In the genomic region with DNA sequence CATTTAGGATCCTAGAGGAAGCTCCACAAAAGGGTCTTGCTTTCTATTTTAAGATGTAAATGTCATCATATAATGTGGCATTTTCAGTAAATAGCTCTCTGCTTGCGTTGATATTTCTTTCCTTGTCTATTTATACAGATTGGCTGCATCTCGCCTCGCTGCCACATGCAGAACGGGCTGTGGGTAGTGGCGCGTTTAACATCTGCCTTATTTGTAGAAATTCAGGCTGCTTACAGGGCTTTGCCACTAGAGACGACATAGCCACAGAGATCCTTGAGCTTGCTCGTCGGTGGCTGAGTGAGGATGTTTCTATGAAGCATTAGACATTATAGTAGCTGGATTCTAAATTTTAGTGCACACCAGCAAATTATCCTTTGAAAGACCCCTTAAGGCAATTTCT, we compare ENCODE assay signal across 17 mouse cellular contexts. TPM values are rescaled to one million over a fixed set of nuclear protein-coding genes. Genes with fewer than 3 reads are reported as not detected.
DNase-seq lines count a peak whose midpoint lies in the region; ATAC-seq lines count a peak whose summit lies in the region.
"Had no signal": no experiment of that assay in that cellular context is flagged by ENCODE, and none has a peak within 500 bp of the region (broad histone marks: within the 10 kb centered on the region; RNA-seq: fewer than 3 reads in every experiment).

No protein-coding gene starts in this region.

- no peaks in the 10 kb centered on the region for H3K36me3 ChIP-seq in hindbrain, embryonic 13.5 days
- H3K36me3 ChIP-seq in hindbrain, embryonic 12.5 days = no peaks in the 10 kb centered on the region
- H3K36me3 ChIP-seq in midbrain, embryonic 13.5 days = no peaks in the 10 kb centered on the region
- H3K36me3 ChIP-seq: embryonic facial prominence, embryonic 15.5 days; stomach, embryonic 15.5 days had no signal

- H3K9ac ChIP-seq in hindbrain, embryonic 13.5 days = no peak overlapping the region
- H3K9ac ChIP-seq in hindbrain, embryonic 12.5 days = no peak overlapping the region
- H3K9ac ChIP-seq in midbrain, embryonic 13.5 days (replicated peaks) = no peak overlapping the region
- H3K9ac ChIP-seq: embryonic facial prominence, embryonic 15.5 days; liver, embryonic 14.5 days; stomach, embryonic 15.5 days had no signal

- 62% methylated on average over 9 of the region's 9 CpGs for WGBS in hindbrain, embryonic 13.5 days
- 80% methylated on average over 9 of the region's 9 CpGs for WGBS in hindbrain, embryonic 12.5 days
- WGBS in midbrain, embryonic 13.5 days = 71% methylated on average over 9 of the region's 9 CpGs

- peaks cover 7% of the 10 kb centered on the region; the same call in 1 of the 2 replicates for H3K4me1 ChIP-seq in hindbrain, embryonic 13.5 days (replicated peaks)
- H3K4me1 ChIP-seq in hindbrain, embryonic 12.5 days = 0 out of 2 replicates have a peak, but pooled peaks cover 4% of the 10 kb centered on the region
- H3K4me1 ChIP-seq in midbrain, embryonic 13.5 days (replicated peaks) = peaks cover 7% of the 10 kb centered on the region; the same call in 1 of the 2 replicates

- DNase-seq in right cerebral cortex, adult 18-20 months = peak; percentile 58
- DNase-seq in right cerebral cortex, postnatal 25 days = no peak
- peak; percentile 43 for DNase-seq in telencephalon, adult 2 months (ENCODE audit: low read depth, low spot score)
- DNase-seq in ovary, postnatal 14 days (ENCODE audit: low spot score) = no peak
- no peak for DNase-seq in heart, postnatal 10 days
- DNase-seq: adrenal gland, postnatal 25 days; gastrocnemius, postnatal 36 days had no signal

- no peaks in the 10 kb centered on the region for H3K27me3 ChIP-seq in hindbrain, embryonic 13.5 days
- H3K27me3 ChIP-seq in hindbrain, embryonic 12.5 days = no peaks in the 10 kb centered on the region; the same call in 1 of the 2 replicates
- H3K27me3 ChIP-seq in midbrain, embryonic 13.5 days = no peaks in the 10 kb centered on the region
- H3K27me3 ChIP-seq: embryonic facial prominence, embryonic 15.5 days; Patski; stomach, embryonic 15.5 days had no signal

- no peaks in the 10 kb centered on the region for H3K9me3 ChIP-seq in hindbrain, embryonic 13.5 days
- H3K9me3 ChIP-seq in hindbrain, embryonic 12.5 days (replicated peaks) = no peaks in the 10 kb centered on the region
- no peaks in the 10 kb centered on the region for H3K9me3 ChIP-seq in midbrain, embryonic 13.5 days
- H3K9me3 ChIP-seq: embryonic facial prominence, embryonic 15.5 days; megakaryocyte, embryonic 14.5 days; stomach, embryonic 15.5 days had no signal

- H3K4me2 ChIP-seq in hindbrain, embryonic 13.5 days = no peak overlapping the region
- no peak overlapping the region for H3K4me2 ChIP-seq in hindbrain, embryonic 12.5 days (replicated peaks)
- no peak overlapping the region for H3K4me2 ChIP-seq in midbrain, embryonic 13.5 days (replicated peaks)
- H3K4me2 ChIP-seq: embryonic facial prominence, embryonic 15.5 days; stomach, embryonic 15.5 days had no signal

- no peak overlapping the region for H3K4me3 ChIP-seq in hindbrain, embryonic 13.5 days
- H3K4me3 ChIP-seq in hindbrain, embryonic 12.5 days = no peak overlapping the region
- H3K4me3 ChIP-seq in midbrain, embryonic 13.5 days (replicated peaks) = no peak overlapping the region
- H3K4me3 ChIP-seq: embryonic facial prominence, embryonic 15.5 days; megakaryocyte, embryonic 14.5 days; stomach, embryonic 15.5 days had no signal

- peak overlapping the region; percentile 55 for H3K27ac ChIP-seq in hindbrain, embryonic 13.5 days
- H3K27ac ChIP-seq in hindbrain, embryonic 12.5 days = no peak overlapping the region
- no peak overlapping the region for H3K27ac ChIP-seq in midbrain, embryonic 13.5 days
- H3K27ac ChIP-seq: embryonic facial prominence, embryonic 15.5 days; liver, embryonic 14.5 days; stomach, embryonic 15.5 days had no signal

- ATAC-seq in hindbrain, embryonic 13.5 days (ENCODE audit: low FRiP score) = 0 out of 2 replicates have a peak, but pooled peaks have one; percentile 66
- no peak for ATAC-seq in hindbrain, embryonic 12.5 days (ENCODE audit: low FRiP score)
- 0 out of 2 replicates have a peak, but pooled peaks have one; percentile 71 for ATAC-seq in midbrain, embryonic 13.5 days
- ATAC-seq: Patski had no signal

- intact Hi-C loops in heart, postnatal 10 days (cut with DNase I) = no loop called here

RNA-seq across cellular contexts. Expression of gene Gm815, which starts 2.5 kb away (rescaled TPM):
- not detected in 2 replicates for polyA plus RNA-seq in hindbrain, embryonic 13.5 days (2015; fragmentation: Nextera tagmentation; extraction: Ambion mirVana)
- not detected in 2 replicates for polyA plus RNA-seq in hindbrain, embryonic 12.5 days (2016; fragmentation: Nextera tagmentation; extraction: Ambion mirVana)
- polyA plus RNA-seq in midbrain, embryonic 13.5 days (2015; fragmentation: Nextera tagmentation; extraction: Ambion mirVana) = not detected in 2 replicates
- total RNA-seq in heart, postnatal 10 days (2021) = not detected
- total RNA-seq: adrenal gland, postnatal 25 days; gastrocnemius, postnatal 36 days; heart, postnatal 25 days had no signal
- polyA plus RNA-seq: embryonic facial prominence, embryonic 15.5 days; large intestine, adult 2 months; liver, embryonic 14.5 days; Patski; stomach, embryonic 15.5 days had no signal

Comparison
In these comparisons a context has a peak if more than half of its experiments do, and no peak if none do; other contexts are left out.
1. DNase-seq: peak in right cerebral cortex, adult 18-20 months (single experiment) and telencephalon, adult 2 months (single experiment); none in right cerebral cortex, postnatal 25 days (single experiment), ovary, postnatal 14 days (single experiment) and heart, postnatal 10 days (0 of 2).